Mouse (Mus musculus) cerebellum, adult 8-10 months (tissue): ENCODE measurements around the gene Dhdh.
"Not testable (repeated sequence)": the region's sequence is repeated elsewhere in the genome, so short reads cannot be mapped to it uniquely, and the experiment has no call there.

Experiments
- DNase-seq: peaks from one replicate; pipeline ENCODE4 v3.0.0; 2022

Gene Dhdh

DNA sequence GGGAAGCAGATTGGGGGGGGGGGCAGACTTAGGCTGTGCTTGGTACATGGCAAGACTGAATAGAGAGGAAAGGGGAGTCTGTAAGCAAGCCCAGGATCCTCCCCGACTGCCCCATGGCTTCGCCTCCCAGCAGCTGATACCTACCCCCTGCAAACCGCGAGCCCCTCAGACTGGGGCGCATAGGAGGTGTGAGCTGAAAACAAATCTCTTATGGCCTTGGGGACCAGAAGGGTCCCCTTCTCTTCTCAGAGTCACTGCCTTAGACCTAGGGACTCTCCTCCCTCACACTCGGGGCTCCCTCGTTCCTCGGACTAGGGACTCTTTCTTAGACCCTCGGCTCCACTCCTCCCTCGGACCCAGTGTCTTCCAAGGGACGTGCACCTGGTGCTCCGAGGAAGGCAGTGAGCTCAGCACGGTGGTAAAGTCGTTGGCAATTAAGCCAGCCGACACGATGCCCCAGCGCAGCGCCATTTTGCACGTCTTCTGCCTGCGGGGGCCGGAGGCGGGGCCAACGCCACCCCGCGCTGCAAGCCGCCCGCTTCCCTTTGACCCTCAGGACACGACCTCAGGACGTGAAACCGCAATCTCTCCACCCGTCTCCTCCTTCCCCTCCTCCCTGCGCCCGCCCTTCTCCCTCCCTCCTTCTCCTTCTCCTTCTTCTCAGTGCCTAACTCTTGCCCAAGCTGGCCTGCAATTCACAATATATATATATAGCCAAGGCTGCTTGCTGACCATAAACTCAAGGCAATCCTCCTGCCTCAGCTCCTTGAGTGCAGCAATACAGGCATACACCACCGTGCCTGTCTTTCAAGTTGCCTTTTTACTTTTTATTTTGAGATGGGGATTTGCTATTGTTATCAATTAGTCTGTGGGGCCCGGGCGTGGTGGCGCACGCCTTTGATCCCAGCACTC lies at the start of gene Dhdh:
Dhdh (minus strand) TSS at position 513 of the 912 bp plus-strand sequence.
- DNase-seq: peak; percentile 64

DNA sequence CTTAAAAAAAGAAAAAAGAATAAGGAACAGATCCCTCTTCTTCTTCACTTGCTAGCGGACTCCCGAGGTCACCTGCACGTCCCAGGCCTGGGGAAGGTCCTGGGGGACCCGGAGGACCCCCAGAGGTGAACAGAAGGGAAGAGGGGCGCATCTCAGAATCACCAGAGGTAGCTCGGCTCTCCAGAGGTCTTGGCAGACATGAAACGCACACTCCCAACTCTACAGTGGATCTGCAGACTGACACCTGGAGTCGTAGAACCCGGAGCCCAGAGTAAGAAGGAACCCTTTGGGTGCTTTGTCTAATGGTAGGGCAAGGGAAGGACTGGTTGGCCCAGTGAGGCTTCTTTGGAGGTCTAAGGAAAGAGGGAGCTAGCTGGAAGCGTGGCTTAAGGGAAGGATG lies 49.0 kb upstream of the Dhdh start:
- DNase-seq: no peak

DNA sequence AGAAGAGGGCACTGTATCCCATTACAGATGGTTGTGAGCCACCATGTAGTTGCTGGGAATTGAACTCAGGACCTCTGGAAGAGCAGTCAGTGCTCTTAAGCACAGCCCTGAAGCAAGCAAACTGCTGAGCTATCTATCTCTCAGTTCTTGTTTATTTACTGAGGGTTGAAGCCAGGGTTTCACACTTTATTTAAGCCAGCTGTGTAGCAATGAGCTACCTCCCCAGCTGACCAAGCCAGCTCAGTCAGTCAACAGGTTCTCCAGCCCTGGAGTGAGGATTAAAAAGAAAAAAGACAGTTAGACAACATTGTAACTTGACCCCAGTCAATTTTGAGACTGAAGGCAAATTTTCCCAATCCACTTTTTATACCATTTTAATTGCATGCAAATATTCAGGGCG lies 47.1 kb upstream of the Dhdh start:
- no peak for DNase-seq

DNA sequence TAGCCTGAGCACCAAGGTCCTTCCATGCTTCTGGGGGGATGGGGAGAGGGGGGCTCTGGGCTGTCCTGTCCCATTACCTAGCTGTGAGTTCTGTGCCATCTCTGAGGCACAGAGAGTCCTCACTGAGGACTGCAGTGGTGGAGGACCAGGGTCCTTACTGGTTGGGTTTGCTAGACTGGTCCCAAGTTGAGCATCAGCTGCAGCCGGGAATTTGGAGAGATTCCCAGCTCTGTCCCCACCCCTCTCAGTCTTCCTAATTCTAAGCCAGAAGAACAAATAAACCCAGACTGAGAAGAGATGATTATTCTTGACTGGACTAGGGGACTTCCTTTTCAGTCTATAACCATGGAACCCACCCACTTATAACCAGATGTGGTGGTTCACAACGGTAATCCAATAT lies 42.0 kb upstream of the Dhdh start:
- no peak for DNase-seq

DNA sequence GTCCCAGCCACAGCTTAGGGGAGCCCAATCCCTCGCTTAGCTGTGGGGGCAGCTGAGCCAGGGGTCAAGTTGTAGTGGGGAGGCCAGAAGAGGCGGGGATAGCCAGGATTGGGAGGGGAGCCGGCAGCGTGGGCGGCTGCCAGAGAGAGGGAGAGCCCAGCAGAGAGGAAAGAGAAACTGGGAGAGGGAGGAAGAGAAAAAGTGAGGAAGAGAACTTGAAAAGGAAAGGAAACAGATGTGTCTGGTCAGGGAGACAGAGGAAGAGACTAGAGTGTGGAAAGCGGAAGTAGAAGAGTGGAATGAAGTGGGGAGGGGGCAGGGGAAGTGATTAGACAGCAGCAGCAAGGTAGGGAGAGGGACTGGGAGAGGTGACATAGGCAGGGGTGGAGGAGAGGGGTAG lies 40.9 kb upstream of the Dhdh start:
- no peak for DNase-seq

DNA sequence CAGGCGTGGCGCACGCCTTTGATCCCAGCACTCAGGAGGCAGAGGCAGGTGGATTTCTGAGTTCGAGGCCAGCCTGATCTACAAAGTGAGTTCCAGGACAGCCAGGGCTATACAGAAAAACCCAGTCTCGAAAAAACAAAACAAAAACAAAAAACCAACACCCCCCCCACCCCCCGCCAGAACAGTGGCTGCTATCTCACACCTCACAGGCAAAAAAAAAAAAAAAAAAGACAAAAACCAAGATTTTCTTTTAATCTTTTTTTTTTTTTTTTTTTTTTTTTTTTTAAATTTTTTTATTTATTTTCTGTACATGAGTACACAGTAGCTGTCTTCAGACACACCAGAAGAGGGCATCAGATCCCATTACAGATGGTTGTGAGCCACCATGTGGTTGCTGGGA lies 38.6 kb upstream of the Dhdh start:
- DNase-seq: not testable (repeated sequence)

DNA sequence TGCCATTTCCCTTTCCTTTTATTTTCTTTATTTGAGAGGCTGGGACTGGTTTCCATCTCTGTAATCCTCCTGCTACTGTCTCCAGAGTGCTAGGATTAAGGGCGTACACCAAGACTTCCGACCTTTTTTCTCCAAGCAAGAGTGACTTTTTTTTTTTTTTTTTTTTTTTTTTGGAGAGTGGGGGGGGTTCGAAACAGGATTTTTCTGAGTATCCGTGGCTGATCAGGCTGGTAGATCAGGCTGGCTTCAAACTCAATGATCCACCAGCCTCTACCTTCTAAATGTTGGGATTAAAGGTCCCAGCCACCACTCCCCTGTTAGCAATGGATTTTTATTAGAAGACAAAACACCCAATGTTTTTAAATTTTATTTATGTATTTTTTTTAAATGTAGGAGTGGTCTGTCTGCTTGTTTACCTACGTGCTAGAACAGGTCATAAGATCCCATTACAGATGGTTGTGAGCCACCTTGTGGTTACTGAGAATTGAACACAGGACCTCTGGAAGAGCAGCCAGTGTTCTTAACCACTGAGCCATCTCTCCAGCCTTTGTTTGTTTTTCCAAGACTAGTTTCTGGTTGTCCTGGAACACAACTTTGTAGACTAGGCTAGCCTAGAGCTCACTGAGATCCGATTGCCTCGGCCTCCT lies 38.0 kb upstream of the Dhdh start:
- no peak for DNase-seq

DNA sequence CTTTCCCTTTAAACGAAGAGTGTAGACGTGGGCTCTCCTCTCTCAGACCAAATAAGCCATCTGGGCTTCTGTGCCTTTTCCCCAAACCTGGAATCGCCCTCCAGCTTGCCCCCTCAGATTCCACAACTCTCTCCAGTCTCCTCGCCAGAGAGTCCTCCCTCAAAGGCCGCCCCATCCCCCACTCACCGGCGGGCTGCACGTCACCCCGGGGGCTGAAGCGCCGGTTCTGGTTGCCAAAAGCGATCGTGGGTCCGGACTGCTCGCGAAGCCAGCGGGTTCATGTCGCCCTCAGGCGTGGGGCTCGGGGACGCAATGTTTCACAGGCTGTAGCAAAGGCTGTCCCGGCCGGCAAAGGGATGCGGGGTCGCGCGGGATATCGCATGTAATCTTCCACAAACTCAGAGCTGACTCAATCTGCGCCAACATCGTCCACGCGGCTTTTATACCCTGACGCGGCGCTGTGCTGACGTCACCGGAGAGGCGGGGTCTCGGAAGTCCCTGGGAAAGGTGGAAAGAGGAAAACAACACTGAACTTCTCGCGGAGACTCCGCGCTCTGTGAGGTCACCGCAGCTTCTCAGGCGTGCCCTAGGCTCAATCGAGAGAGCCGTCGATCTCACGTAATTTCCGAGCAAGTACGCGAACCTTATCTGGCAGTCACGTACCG lies 37.3 kb upstream of the Dhdh start, which contains the start of the genes Ppp1r15a and Plekha4:
Ppp1r15a (minus strand) TSS at position 460 of the 665 bp plus-strand sequence.
Plekha4 (plus strand) TSS at position 522 of the 665 bp plus-strand sequence.
- DNase-seq: peak; percentile 97

DNA sequence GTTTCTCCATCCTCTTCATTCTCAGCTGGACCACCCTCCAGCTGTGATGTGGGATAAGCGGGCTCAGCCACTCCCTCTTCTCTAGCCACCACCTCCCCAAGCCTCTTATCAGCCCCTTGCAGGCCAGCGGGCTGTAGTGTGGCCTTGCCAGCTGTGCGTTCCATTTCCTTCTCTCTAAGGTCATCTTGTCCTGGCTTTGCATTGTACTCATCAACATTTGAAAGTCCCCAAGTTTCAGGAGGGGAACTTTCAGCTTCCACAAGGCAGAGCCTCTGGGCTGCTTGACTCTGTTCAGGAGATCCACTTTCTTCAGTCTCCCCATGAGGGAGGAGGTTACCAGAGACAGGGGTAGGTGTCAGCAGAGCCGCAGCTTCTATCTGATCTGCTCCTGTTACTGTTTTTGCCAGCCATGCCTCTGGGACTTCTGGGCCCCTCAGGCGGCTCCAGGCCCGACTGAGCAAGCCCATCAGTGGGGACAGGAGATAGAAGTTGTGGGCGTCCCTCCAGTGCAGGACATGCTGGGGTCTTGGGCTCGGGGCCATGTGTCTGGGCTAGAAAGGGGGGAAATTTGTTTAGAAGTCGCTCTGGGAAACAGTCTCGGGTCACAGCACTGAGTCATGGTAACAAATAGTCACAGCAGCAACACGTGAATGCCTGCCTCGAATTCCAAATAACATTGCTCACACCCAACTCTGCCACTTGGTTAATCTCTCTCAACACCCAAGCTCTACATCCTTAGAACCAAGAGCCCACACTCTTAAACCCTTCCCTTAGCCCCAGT lies 36.4 kb upstream of the Dhdh start:
- no peak for DNase-seq

DNA sequence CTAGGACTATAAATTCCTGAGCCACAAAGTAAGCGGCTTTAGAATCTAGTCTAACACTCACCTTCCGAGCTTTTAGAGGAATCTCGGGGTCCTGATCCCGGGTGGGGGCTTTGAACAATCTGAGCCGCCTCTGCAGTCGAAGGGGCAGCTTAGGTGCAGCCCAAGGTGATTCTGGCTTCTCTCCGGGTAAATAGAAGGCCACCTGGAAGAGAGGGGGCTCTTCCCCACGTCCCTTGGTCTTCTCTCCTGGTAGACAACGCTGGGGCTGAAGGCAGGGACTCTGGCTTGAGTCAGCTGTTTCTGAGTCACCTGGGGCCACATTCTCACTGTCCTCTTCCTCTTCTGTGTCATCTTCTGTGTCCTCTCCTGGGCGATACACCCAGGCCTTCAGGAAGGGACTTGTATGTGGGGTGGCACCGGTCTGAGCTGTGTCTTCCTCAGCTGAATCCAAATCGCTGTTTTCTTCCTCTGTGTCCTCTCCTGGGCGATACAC lies 35.1 kb upstream of the Dhdh start:
- DNase-seq: no peak

DNA sequence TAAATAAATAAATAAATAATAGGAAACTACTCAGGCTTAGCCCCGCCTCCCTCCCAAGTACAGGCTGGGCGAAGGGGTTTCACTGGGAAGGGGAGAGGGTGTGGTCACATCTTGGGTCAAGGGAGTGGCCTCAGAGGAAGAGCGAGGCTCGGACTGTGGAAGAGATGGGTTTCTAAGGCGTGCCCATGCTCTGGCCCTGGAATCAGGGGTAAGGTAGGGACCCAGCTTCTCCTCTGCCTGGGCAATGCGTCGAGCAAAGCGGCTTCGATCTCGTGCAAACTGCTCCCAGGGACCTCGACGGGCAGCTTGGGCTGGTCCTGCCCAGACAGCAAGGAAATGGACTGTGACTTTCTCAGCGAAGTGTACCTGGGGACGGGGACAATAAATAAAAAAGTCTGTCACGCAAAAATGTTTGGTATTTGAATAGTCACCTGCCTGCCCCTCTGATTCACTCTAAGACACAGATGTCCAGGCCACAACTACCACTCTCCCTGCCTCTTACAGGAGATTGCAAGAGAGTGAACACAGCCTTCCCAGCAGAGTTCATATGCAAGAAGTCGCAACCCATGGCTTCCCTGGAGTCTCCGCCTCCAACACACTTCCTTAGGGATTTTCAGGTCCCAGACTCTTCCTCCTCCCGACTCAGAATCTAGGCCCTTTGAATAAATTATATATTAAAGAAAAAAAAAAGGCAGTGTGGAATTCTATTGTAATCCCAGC lies 34.5 kb upstream of the Dhdh start:
- DNase-seq: no peak

DNA sequence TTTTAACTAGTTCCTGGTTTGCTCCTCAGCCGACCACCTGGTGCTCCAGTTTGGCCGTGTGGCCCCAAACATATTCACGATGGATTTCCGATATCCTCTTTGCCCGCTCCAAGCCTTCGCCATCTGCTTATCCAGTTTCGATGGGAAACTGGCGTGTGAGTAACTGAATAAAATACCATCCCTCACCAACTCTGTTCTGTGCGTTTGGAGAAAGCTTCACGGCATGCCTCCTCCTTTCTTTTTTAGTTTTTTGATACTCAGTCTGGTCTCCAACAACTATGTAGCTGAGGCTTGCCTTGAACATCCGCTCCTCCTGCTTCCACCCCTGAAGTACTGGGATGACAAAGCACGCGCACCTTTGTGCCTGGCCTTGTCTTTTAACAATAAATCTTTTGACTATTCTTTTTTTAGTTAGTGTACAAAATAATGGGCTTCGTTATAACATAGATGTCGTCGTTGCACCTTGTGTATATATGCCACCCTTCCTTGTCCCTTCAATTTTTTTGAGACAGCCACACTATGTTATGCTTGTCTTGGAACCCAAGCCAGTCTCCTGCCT lies 33.7 kb upstream of the Dhdh start:
- no peak for DNase-seq

DNA sequence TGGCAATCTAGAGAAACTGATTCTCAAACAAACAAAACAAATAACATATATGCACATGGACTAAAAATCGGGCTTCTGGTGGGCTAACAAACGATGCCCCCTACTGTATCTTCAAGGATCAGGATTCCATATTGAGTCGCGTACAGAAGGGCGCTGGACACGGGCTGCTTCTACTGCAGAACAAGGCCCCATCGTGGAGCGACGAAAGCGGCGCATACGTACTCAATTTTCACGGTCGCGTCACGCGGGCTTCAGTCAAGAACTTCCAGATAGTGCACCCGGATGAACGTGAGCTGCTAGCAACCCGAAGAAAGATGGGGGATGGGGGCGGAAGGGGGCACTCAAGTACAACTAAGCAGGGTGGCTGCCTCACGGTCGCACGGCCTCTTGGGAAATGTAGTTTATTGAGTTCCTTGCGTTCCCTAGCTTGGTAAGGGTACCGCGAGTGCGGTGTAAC lies 33.2 kb upstream of the Dhdh start:
- peak; percentile 82 for DNase-seq

DNA sequence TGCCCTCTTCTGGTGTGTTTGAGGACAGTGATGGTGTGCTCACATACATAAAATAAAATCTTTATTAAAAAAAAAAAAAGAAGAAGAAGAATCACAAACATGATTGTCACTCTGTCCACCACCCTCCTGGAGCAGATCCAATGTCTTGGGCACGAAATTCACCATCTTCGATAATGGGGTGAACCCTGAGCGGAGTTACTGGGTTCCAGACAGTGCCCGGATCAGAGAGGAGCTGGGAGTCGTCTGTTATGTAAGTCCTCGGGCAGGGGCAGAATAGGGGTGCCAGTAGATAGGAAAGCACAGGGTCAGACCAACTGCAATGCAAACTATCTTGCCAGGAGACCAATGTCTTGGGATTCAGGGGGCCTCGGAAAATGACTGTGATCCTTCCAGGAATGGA lies 32.0 kb upstream of the Dhdh start:
- no peak for DNase-seq

DNA sequence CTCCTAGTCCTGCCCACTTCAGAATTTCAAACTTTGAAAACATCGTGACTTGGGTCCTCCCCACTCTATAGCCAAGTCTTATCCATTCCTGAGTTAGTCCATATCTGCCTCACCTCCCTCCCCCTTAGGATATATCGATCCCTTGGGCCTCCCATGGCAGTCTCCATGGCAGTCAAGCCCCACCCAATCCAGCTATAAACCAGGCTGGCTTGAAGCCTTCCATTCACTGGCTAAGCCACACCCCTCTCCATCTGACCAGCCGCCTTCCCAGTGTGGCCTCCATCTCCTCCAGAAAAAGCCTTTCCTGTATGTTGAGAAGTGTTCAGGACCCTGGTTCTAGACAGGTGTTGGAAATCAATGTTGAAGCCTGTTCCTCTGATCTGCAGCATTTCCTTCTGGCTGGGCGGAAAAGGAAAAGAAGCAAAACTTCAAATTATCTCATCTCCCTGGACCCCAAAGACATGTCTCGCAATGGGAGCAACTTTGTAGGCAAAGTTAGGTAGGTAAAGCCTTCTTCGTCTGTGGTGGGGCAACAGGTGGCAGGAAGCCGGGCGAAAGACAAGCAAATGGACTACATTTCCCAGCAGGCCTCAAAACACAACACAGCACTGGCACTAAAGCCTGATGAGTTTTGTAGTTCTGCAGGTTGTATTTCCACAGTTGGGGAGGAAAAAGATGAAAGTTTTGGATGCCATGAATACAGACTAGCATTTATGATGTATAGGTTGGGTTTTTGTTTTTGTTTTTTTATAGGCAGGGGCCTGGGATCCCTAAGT lies 30.9 kb upstream of the Dhdh start:
- DNase-seq: no peak

DNA sequence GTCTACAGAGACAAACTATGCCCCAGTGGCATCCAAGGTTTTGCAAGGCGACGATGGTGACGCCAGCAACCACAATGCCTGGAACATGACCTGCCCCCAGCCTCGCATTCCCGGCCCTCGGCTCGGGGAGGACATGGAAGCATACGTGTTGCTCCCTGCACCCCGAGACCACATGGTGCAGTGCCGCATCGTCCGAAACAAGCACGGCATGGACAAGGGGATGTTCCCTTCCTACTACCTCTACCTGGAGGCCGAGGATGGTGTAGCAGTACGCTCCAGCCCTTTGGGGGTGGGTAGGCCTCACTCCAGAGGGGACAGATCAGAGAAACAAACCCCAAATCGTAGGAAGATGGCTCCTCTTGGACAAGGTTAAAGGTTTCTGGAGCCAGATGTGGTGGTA lies 30.0 kb upstream of the Dhdh start:
- no peak for DNase-seq

DNA sequence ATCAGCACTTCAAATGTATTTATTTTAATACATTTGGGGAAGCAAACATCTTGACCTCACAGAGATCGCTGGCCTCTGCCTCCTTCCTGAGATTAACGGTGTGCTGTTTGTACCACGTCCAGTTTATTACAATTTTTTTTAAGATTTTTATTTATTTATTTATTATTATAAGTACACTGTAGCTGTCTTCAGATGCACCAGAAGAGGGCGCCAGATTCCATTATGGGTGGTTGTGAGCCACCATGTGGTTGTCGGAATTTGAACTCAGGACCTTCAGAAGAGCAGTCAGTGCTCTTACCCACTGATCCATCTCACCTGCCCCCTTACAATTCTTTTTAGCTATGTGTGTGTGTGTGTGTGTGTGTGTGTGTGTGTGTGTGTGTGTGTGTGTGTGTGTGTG lies 28.2 kb upstream of the Dhdh start:
- DNase-seq: not testable (repeated sequence)

DNA sequence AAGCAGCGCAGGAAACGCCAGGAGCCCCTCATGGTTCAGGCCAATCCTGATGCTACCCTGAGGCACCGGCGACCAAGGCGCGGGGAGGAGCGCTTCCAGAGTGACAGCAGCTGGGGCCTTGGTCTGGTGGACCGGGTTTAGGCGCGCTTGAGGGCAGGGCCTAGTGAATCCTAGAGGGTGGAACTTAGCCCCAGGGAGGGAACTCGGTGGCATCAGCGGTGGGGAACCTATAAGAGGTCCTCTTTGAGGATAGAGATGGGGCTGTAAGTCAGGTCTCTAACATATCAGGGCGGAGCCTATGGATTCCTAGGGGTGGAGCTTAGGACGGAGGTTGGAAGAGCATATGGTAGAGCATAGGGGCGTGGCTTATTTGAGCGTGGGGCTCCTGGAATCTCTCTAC lies 26.8 kb upstream of the Dhdh start:
- no peak for DNase-seq

DNA sequence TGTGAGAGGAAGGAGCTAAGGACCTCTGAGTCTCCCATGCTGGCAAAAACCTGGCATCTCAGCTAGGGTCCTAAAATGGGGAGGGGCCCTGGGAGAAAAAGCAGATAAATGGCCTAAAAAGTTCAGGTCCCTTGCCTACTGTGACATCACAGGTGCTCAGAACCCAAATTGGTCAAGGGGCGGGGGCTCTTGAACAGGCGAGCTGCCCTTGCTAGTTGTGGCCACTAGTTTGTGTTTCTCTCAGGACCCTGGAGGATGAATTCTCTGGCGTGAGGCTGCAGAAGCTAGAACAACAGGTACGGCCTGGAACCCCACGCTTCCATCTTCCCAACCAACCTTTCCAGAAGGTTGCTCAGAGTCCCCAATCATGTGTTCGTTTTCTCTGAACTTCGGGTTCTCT lies 25.8 kb upstream of the Dhdh start:
- DNase-seq: no peak

DNA sequence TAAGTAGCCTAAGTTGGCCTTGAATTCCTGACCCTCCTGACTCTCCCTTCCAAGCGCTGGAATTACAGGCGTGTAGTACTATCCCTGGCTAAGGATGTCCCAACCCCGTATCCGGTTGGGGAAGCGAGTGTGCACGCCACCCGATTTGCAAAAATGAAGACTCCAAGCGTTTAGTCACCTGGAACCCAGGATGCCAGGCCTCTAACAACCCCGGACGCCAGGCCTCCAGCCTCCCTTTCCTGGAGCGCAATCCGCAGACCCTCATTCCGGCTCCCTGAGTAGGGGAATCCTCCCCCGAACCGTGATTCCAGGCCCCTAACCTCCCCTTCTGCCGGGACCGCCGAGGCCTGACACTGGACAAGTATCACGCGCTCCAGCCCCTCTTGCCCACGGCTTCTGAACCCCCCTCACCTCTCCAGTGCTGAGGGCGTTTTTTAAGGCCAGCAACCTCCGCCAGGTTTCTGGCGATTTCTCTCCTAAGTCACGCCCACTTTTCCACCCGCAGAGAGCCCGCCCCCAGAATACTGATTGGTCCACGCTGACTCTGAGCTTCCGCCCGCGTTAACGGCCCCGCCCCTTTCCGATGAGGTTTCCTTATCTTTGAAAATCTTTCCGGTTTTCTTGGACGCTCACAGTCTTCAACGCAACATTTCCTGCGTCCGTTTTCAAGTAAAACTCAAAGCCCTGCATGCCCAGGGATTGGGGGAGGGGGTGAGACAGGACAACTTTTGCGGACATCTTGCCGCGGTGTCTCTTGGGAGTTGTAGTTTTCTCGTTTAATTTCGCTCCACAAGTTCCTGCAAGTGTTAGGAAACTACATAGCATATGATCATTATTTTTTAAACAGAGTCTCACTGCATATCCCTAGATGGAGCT lies 21.5 kb upstream of the Dhdh start, which contains the start of gene Nucb1:
Nucb1 (minus strand) TSS at position 495 of the 876 bp plus-strand sequence.
- peak; percentile 91 for DNase-seq
